Mouse (Mus musculus) embryo, embryonic 11.5 days (tissue): ENCODE results near the gene Lhb.
"Not testable (repeated sequence)": the region's sequence is repeated elsewhere in the genome, so short reads cannot be mapped to it uniquely, and the experiment has no call there.

Experiments
- DNase-seq: peaks from one replicate; pipeline ENCODE4 v3.0.0-alpha.2; 2012; ENCODE audit warnings: low read depth, low spot score

Gene Lhb

GRCm38 (mm10) chr7:45420615-45420919 is at the start of gene Lhb:
Gene Lhb (plus strand): TSS chr7:45420820.
- no peak for DNase-seq

DNA sequence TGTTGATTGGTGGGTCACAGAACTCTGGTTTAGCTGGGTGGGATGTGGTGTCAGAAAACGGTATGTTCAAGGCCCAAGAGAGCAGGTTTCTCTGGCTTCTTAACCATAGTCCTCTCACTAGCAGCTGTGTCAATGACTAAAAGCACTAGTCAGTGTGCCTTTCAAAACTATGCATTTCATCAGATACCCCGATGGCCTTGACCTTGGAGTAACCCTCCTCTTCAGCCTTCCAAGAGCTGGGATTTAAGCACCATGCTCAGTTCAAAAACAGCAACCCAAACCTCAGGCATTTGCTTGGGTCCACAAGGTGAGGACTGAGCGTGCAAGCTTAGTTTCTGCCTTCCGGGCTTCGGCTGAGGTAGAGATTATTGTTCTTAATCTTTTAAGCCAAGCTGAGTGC is 48.2 kb upstream of the Lhb start:
- DNase-seq: no peak

GRCm38 (mm10) chr7:45374620-45375019 is 46.0 kb upstream of the Lhb start:
- DNase-seq: no peak

GRCm38 (mm10) chr7:45376057-45376456 is 44.6 kb upstream of the Lhb start:
- no peak for DNase-seq

GRCm38 (mm10) chr7:45386077-45386476 is 34.5 kb upstream of the Lhb start:
- no peak for DNase-seq

DNA sequence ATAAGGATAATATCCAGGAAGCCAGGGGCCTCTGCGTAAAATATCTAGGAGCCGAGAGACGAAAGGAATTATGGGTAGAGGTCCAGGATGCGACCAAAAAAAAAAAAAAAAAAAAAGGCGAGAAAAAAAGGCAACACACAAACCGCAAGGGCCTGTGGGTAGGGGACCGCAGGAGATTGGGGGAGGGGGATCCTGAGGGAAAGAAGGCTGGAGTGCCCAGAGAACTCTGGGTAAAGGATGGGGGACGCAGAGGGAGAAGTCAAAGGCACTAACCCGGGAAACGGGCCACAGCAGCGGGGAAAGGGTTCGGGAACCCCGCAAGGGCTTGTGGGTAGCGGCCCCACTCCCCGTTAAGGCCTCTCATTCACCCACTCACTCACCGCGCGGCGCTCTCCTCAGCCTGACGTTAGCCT is 25.5 kb upstream of the Lhb start:
- peak; percentile 63 for DNase-seq

GRCm38 (mm10) chr7:45395578-45396336 is 24.9 kb upstream of the Lhb start, which contains the start of gene Snrnp70:
Gene Snrnp70 (minus strand): TSS chr7:45395742.
- DNase-seq: peak; percentile 100

DNA sequence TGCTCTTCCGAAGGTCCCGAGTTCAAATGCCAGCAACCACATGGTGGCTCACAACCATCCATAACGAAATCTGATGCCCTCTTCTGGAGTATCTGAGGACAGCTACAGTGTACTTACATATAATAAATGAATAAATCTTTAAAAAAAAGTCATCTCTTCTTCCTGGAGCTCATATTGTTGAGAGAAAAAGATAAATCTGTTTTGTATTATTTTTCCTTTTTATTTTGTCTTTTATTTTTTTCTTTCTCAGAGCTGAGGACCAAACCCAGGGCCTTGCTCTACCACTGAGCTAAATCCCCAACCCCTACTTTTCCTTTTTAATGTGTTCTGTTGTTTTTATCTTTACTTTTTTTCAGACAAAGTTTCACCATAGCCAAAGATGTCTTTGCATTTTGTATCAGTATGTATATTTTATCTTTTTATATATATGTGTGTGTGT is 24.3 kb upstream of the Lhb start:
- not testable (repeated sequence) for DNase-seq

- DNase-seq: no peak
These were observed 23.8 kb upstream of the Lhb start for GRCm38 (mm10) chr7:45396787-45397186.

GRCm38 (mm10) chr7:45401521-45402085 is 19.0 kb upstream of the Lhb start:
- DNase-seq: no peak

GRCm38 (mm10) chr7:45403532-45404261 is 16.9 kb upstream of the Lhb start:
- peak; percentile 48 for DNase-seq

DNA sequence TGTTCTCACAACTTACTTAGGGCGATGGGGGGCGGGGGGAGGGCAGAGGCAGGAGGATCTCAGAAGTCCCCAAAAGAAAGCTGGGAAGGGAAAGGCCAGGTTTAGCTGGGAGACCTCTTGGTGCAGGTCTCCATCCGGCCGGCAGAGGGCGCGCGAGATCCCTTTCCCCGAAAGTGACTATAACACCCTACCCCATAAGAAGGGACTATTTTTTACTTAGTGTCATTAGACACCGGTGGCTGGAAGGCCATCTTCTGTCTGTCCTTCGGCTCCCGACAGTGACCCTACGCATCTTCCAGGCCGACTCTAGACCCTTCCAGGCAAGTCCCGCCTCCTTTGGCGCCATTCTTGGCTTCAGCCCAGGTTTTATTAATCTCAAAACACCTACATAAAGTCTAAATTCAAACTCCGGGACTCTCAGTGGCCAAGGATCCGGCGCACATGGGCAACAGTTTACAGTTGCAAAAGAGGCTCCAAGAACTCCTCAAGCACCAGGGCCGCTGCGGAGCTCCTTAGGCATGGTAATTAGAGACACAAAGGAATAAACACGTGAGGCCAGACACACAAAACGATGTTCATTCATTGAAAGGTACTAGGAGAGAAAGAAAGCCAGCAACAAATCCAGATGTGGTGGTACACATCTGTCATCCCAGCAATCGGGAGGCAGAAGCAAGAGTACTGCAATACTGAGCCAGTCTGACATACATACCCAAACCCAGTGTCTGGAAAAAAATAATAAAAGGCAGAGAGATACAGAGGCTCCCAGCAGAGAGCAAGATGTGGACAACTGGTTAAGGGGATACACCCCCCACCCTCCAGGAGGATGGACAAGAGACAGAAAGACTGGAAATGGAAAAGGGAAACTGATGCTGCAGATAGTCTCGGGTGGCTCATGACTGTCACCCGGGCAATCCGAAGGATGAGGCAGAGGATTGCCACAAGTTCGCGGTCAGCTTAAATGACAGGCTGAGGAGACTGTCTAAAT is 15.2 kb upstream of the Lhb start, which contains the start of gene Kcna7:
TSS of gene Kcna7 (plus strand) at position 563 of the 985 bp plus-strand sequence.
- no peak for DNase-seq

- DNase-seq: no peak
These were observed 14.2 kb upstream of the Lhb start for GRCm38 (mm10) chr7:45406157-45407156.

GRCm38 (mm10) chr7:45407836-45408235 is 12.8 kb upstream of the Lhb start:
- no peak for DNase-seq

- no peak for DNase-seq
These were observed 12.3 kb upstream of the Lhb start for GRCm38 (mm10) chr7:45408351-45408750.

DNA sequence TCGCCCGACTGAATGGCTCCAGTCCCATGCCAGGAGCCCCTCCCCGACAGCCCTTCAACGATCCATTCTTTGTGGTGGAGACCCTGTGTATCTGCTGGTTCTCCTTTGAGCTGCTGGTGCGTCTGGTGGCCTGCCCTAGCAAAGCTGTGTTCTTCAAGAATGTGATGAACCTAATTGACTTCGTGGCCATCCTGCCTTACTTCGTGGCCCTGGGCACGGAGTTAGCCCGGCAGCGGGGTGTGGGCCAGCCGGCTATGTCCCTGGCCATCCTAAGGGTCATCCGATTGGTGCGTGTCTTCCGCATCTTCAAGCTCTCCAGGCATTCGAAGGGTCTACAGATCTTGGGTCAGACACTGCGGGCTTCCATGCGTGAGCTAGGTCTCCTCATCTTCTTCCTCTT is 11.7 kb upstream of the Lhb start:
- no peak for DNase-seq

DNA sequence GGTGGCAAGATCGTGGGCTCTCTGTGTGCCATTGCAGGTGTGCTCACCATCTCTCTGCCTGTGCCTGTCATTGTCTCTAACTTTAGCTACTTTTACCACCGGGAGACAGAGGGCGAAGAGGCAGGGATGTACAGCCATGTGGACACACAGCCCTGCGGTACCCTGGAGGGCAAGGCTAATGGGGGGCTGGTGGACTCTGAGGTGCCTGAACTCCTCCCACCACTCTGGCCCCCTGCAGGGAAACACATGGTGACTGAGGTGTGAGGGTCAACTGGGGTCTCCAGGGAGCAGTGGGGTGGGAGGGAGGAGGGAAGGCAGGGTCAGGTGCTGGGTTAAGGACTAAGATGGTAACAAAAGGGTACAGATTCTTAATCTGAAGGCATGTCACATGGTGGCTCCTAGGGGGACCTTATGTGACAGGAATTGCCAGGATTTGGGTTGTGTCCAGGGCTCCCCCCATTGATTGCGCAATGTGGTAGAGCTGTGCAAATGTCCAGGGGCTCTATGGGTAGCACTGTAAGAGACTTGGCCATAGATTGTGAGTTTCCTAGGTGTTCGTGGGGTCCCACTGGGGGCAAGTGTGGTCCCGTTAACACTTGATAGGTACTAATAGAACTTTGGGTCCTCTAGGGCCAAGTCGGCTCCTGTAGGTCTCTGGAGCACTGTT is 11.0 kb upstream of the Lhb start:
- no peak for DNase-seq

- no peak for DNase-seq
These were observed 8.2 kb upstream of the Lhb start for GRCm38 (mm10) chr7:45412421-45412820.

- DNase-seq: no peak
These were observed 7.3 kb upstream of the Lhb start, which contains the start of gene Ntf5 for GRCm38 (mm10) chr7:45413113-45413863. Gene Ntf5 (plus strand): TSS chr7:45413695.
